13 mouse cellular contexts compared by ENCODE assay signal in the genomic region with DNA sequence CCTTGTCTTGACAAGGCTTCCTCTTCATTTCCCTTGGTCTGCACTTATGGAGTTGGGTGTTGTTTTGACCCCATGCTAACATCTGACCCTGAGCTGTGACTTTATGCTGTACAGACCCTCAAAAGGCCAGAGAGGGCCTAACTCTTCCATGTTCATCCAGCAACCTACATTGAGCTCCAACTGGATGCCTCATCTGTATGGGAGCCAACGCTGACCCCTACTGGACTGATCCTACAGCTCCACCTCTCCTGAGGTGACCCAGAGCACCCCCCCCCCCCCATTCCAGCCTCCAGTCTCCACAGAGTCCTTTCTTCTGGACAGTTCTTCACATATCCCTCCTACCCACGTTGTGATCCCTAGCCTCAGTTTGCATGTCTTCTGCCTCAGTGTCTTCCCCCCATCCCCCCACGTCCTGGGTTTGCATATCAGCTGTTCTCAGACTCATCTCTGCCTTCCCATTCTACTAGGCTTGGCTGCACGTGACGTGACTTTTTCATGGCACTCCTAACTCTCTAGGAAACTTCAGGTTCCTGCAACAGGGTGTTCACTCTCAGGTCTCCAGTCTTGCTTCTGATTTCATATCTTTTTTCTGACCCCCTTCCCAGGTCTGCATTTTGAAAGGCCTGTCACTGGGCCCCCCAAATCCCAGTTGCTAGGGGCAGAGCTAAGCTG. TPM values are rescaled to one million over a fixed set of nuclear protein-coding genes. Genes with fewer than 3 reads are reported as not detected.
DNase-seq lines count a peak whose midpoint lies in the region; ATAC-seq and TF ChIP-seq lines count a peak whose summit lies in the region.
"Had no signal": no experiment of that assay in that cellular context is flagged by ENCODE, and none has a peak within 500 bp of the region (broad histone marks: within the 10 kb centered on the region; RNA-seq: fewer than 3 reads in every experiment).

No protein-coding gene starts in this region.

- no peaks in the 10 kb centered on the region for H3K27me3 ChIP-seq in limb, embryonic 11.5 days (ENCODE audit: control insufficient read depth, insufficient read depth, low read length)
- peaks cover 42% of the 10 kb centered on the region for H3K27me3 ChIP-seq in limb, embryonic 10.5 days (ENCODE audit: low read depth, poor library complexity, severe bottlenecking)
- no peaks in the 10 kb centered on the region for H3K27me3 ChIP-seq in ES-Bruce4 (ENCODE audit: control insufficient read depth, insufficient read depth, low read length, poor library complexity, severe bottlenecking)
- H3K27me3 ChIP-seq in embryonic facial prominence, embryonic 10.5 days (replicated peaks; ENCODE audit: low read depth, poor library complexity, severe bottlenecking), result peaks cover 43% of the 10 kb centered on the region

- 57% methylated on average over 5 of the region's 5 CpGs for WGBS in limb, embryonic 11.5 days
- 47% methylated on average over 5 of the region's 5 CpGs for WGBS in limb, embryonic 10.5 days
- 59% methylated on average over 5 of the region's 5 CpGs for WGBS in embryonic facial prominence, embryonic 10.5 days

- no peak overlapping the region for H3K4me3 ChIP-seq in limb, embryonic 11.5 days (ENCODE audit: low read depth, low read length)
- no peak overlapping the region for H3K4me3 ChIP-seq in limb, embryonic 10.5 days
- no peak overlapping the region for H3K4me3 ChIP-seq in ES-Bruce4 (ENCODE audit: low read depth, low read length)
- H3K4me3 ChIP-seq in embryonic facial prominence, embryonic 10.5 days, result no peak overlapping the region
- H3K4me3 ChIP-seq: forebrain, embryonic 15.5 days had no signal

- peak; percentile 48 for TF ChIP-seq CTCF in ES-Bruce4 (IDR thresholded peaks at IDR 0.05; ENCODE audit: low read depth, low read length)

- no peak for TF ChIP-seq POLR2A in ES-Bruce4 (IDR thresholded peaks at IDR 0.05; ENCODE audit: insufficient read depth, low read length)

- H3K27ac ChIP-seq in limb, embryonic 11.5 days (replicated peaks; ENCODE audit: low read depth, low read length), result no peak overlapping the region
- no peak overlapping the region for H3K27ac ChIP-seq in limb, embryonic 10.5 days
- no peak overlapping the region for H3K27ac ChIP-seq in ES-Bruce4 (ENCODE audit: insufficient read depth, low read length)
- H3K27ac ChIP-seq in embryonic facial prominence, embryonic 10.5 days (replicated peaks), result no peak overlapping the region
- H3K27ac ChIP-seq: forebrain, embryonic 15.5 days had no signal

- DNase-seq in cerebellum, postnatal 10 days, result peak; percentile 51 to 52
- DNase-seq in cerebellum, adult 11 months, result no peak
- DNase-seq in limb, embryonic 11.5 days (ENCODE audit: low spot score), result peak; percentile 49
- DNase-seq in limb, embryonic 10.5 days (ENCODE audit: low spot score), result no peak
- DNase-seq in embryonic facial prominence, embryonic 10.5 days (ENCODE audit: low spot score), result peak; percentile 30
- DNase-seq in right cerebral cortex, postnatal 10 days (ENCODE audit: low spot score in 2 of 2), result no peak
- DNase-seq: cerebellum, adult 18-20 months; heart, postnatal 14 days had no signal

- H3K4me2 ChIP-seq in limb, embryonic 11.5 days (ENCODE audit: low read depth, severe bottlenecking), result no peak overlapping the region
- H3K4me2 ChIP-seq: forebrain, embryonic 15.5 days had no signal

- no peaks in the 10 kb centered on the region for H3K9me3 ChIP-seq in limb, embryonic 11.5 days (ENCODE audit: control insufficient read depth, low read length)
- H3K9me3 ChIP-seq in limb, embryonic 10.5 days (replicated peaks), result no peaks in the 10 kb centered on the region
- H3K9me3 ChIP-seq in ES-Bruce4 (replicated peaks; ENCODE audit: control insufficient read depth, insufficient read depth, low read length, poor library complexity, severe bottlenecking), result no peaks in the 10 kb centered on the region
- H3K9me3 ChIP-seq in embryonic facial prominence, embryonic 10.5 days, result no peaks in the 10 kb centered on the region
- H3K9me3 ChIP-seq: forebrain, embryonic 15.5 days had no signal

- no peak overlapping the region for H3K9ac ChIP-seq in limb, embryonic 11.5 days (ENCODE audit: low read length)
- no peak overlapping the region for H3K9ac ChIP-seq in ES-Bruce4 (ENCODE audit: low read depth, poor library complexity, severe bottlenecking)
- H3K9ac ChIP-seq: forebrain, embryonic 15.5 days had no signal

- no peak for TF ChIP-seq EP300 in ES-Bruce4 (IDR thresholded peaks at IDR 0.05; ENCODE audit: insufficient read depth, low read depth, low read length)

- no peaks in the 10 kb centered on the region for H3K36me3 ChIP-seq in limb, embryonic 11.5 days (ENCODE audit: control insufficient read depth, insufficient read depth, low read length)
- H3K36me3 ChIP-seq in limb, embryonic 10.5 days, result no peaks in the 10 kb centered on the region
- H3K36me3 ChIP-seq in ES-Bruce4 (ENCODE audit: control insufficient read depth, insufficient read depth, low read length, poor library complexity, severe bottlenecking), result no peaks in the 10 kb centered on the region
- no peaks in the 10 kb centered on the region for H3K36me3 ChIP-seq in embryonic facial prominence, embryonic 10.5 days (replicated peaks)
- H3K36me3 ChIP-seq: forebrain, embryonic 15.5 days had no signal

- ATAC-seq in limb, embryonic 11.5 days (ENCODE audit: insufficient number of reproducible peaks, low FRiP score, low TSS enrichment, low read depth), result no peak
- no peak for ATAC-seq in erythroblast, adult 5-6 weeks (replicated peaks; ENCODE audit: low FRiP score, poor library complexity, severe bottlenecking)
- ATAC-seq: forebrain, embryonic 15.5 days had no signal

- peaks cover 11% of the 10 kb centered on the region; the same call in 1 of the 2 replicates for H3K4me1 ChIP-seq in limb, embryonic 11.5 days (ENCODE audit: control insufficient read depth, insufficient read depth, low read length)
- H3K4me1 ChIP-seq in limb, embryonic 10.5 days, result peaks cover 45% of the 10 kb centered on the region
- H3K4me1 ChIP-seq in ES-Bruce4 (ENCODE audit: control insufficient read depth, insufficient read depth, low read length), result no peaks in the 10 kb centered on the region
- peaks cover 44% of the 10 kb centered on the region for H3K4me1 ChIP-seq in embryonic facial prominence, embryonic 10.5 days

RNA-seq across cellular contexts. Expression of gene Prss42, which starts 18.6 kb away (rescaled TPM):
- polyA plus RNA-seq in limb, embryonic 11.5 days (2014; fragmentation: Nextera tagmentation; extraction: Ambion mirVana), result not detected in 2 replicates
- not detected in 2 replicates for polyA plus RNA-seq in limb, embryonic 10.5 days (2016; fragmentation: Nextera tagmentation; extraction: Ambion mirVana)
- polyA plus RNA-seq in ES-Bruce4 (2011; ENCODE audit: insufficient read depth, insufficient read length, low read depth, missing spikeins), result 8.7 and 11.0 TPM in 2 replicates
- not detected in 2 replicates for polyA plus RNA-seq in embryonic facial prominence, embryonic 10.5 days (2016; fragmentation: Nextera tagmentation; extraction: Ambion mirVana)
- total RNA-seq in erythroblast, adult 5-6 weeks (2015; ENCODE audit: low replicate concordance), result not detected in 2 replicates
- not detected in 2 replicates for total RNA-seq in erythroblast, adult 5-6 weeks (2017; ENCODE audit: low replicate concordance)
- total RNA-seq: heart, postnatal 14 days; left cerebral cortex, adult 8-10 months; megakaryocyte, adult 5-6 weeks had no signal
- polyA plus RNA-seq: forebrain, embryonic 15.5 days had no signal

RNA-seq across cellular contexts. Expression of gene Pth1r, which starts 32.4 kb away (rescaled TPM):
- 30.1 and 37.3 TPM in 2 replicates for polyA plus RNA-seq in limb, embryonic 11.5 days (2014; fragmentation: Nextera tagmentation; extraction: Ambion mirVana)
- 36.3 and 49.2 TPM in 2 replicates for polyA plus RNA-seq in limb, embryonic 10.5 days (2016; fragmentation: Nextera tagmentation; extraction: Ambion mirVana)
- polyA plus RNA-seq in ES-Bruce4 (2011; ENCODE audit: insufficient read depth, insufficient read length, low read depth, missing spikeins), result 3.4 and 4.6 TPM in 2 replicates
- 39.2 and 46.3 TPM in 2 replicates for polyA plus RNA-seq in embryonic facial prominence, embryonic 10.5 days (2016; fragmentation: Nextera tagmentation; extraction: Ambion mirVana)
- total RNA-seq in erythroblast, adult 5-6 weeks (2015; ENCODE audit: low replicate concordance), result not detected in 2 replicates
- not detected in 2 replicates for total RNA-seq in erythroblast, adult 5-6 weeks (2017; ENCODE audit: low replicate concordance)
- total RNA-seq: megakaryocyte, adult 5-6 weeks had no signal

RNA-seq across cellular contexts. Expression of gene Prss44, which starts 34.4 kb away (rescaled TPM):
- polyA plus RNA-seq in limb, embryonic 11.5 days (2014; fragmentation: Nextera tagmentation; extraction: Ambion mirVana), result not detected in 2 replicates
- polyA plus RNA-seq in limb, embryonic 10.5 days (2016; fragmentation: Nextera tagmentation; extraction: Ambion mirVana), result not detected in 2 replicates
- 0.54 and 2.1 TPM in 2 replicates for polyA plus RNA-seq in ES-Bruce4 (2011; ENCODE audit: insufficient read depth, insufficient read length, low read depth, missing spikeins)
- polyA plus RNA-seq in embryonic facial prominence, embryonic 10.5 days (2016; fragmentation: Nextera tagmentation; extraction: Ambion mirVana), result not detected in 2 replicates
- total RNA-seq in erythroblast, adult 5-6 weeks (2015; ENCODE audit: low replicate concordance), result not detected in 2 replicates
- not detected in 2 replicates for total RNA-seq in erythroblast, adult 5-6 weeks (2017; ENCODE audit: low replicate concordance)
- total RNA-seq: heart, postnatal 14 days; left cerebral cortex, adult 8-10 months; megakaryocyte, adult 5-6 weeks had no signal
- polyA plus RNA-seq: forebrain, embryonic 15.5 days had no signal

RNA-seq across cellular contexts. Expression of gene Myl3, which starts 37.7 kb away (rescaled TPM):
- polyA plus RNA-seq in limb, embryonic 11.5 days (2014; fragmentation: Nextera tagmentation; extraction: Ambion mirVana), result 0.26 and 1.8 TPM in 2 replicates
- 1.7 and 3.5 TPM in 2 replicates for polyA plus RNA-seq in limb, embryonic 10.5 days (2016; fragmentation: Nextera tagmentation; extraction: Ambion mirVana)
- 2.2 and 4.1 TPM in 2 replicates for polyA plus RNA-seq in ES-Bruce4 (2011; ENCODE audit: insufficient read depth, insufficient read length, low read depth, missing spikeins)
- polyA plus RNA-seq in embryonic facial prominence, embryonic 10.5 days (2016; fragmentation: Nextera tagmentation; extraction: Ambion mirVana), result 0.86 and 4.4 TPM in 2 replicates
- not detected in 2 replicates for total RNA-seq in erythroblast, adult 5-6 weeks (2015; ENCODE audit: low replicate concordance)
- total RNA-seq in erythroblast, adult 5-6 weeks (2017; ENCODE audit: low replicate concordance), result not detected in 2 replicates
- total RNA-seq: megakaryocyte, adult 5-6 weeks had no signal

RNA-seq across cellular contexts. Expression of gene Prss43, which starts 47.1 kb away (rescaled TPM):
- not detected in 2 replicates for polyA plus RNA-seq in limb, embryonic 11.5 days (2014; fragmentation: Nextera tagmentation; extraction: Ambion mirVana)
- polyA plus RNA-seq in limb, embryonic 10.5 days (2016; fragmentation: Nextera tagmentation; extraction: Ambion mirVana), result not detected in 2 replicates
- not detected in 2 replicates for polyA plus RNA-seq in ES-Bruce4 (2011; ENCODE audit: insufficient read depth, insufficient read length, low read depth, missing spikeins)
- polyA plus RNA-seq in embryonic facial prominence, embryonic 10.5 days (2016; fragmentation: Nextera tagmentation; extraction: Ambion mirVana), result not detected in 2 replicates
- total RNA-seq in erythroblast, adult 5-6 weeks (2015; ENCODE audit: low replicate concordance), result not detected in 2 replicates
- total RNA-seq in erythroblast, adult 5-6 weeks (2017; ENCODE audit: low replicate concordance), result not detected in 2 replicates
- total RNA-seq: heart, postnatal 14 days; megakaryocyte, adult 5-6 weeks had no signal
- polyA plus RNA-seq: forebrain, embryonic 15.5 days had no signal

Comparison
In these comparisons a context has a peak if more than half of its experiments do, and no peak if none do; other contexts are left out.
1. DNase-seq: peak in cerebellum, postnatal 10 days (2 of 2), limb, embryonic 11.5 days (single experiment) and embryonic facial prominence, embryonic 10.5 days (single experiment); none in cerebellum, adult 11 months (single experiment), limb, embryonic 10.5 days (single experiment) and right cerebral cortex, postnatal 10 days (0 of 2).